Mouse (Mus musculus) adrenal gland, postnatal 36 days (tissue): ENCODE measurements around the gene Nmb. TPM values are rescaled to one million over a fixed set of nuclear protein-coding genes. Genes with fewer than 3 reads are reported as not detected.
"Not testable (repeated sequence)": the region's sequence is repeated elsewhere in the genome, so short reads cannot be mapped to it uniquely, and the experiment has no call there.

ENCODE experiments used
- DNase-seq, 2 experiments: peaks; one replicate each; pipeline ENCODE4 v3.0.0; 2021; ENCODE audit warnings: mixed read lengths in 1 of 2
- long read RNA-seq, 2 experiments: library from polyadenylated mRNA; stranded (forward); transcript quantifications; one replicate each; pipeline ENCODE4 v2.0.0; 2021; ENCODE audit warnings: borderline sequencing depth in 2 of 2
- total RNA-seq, 2 experiments: library from RNA; stranded (reverse); gene quantifications; 2 replicates each; pipeline ENCODE4 v1.2.3; 2021

Nmb gene
- total RNA-seq = 1 to 10 TPM; 2.6 to 3.3 TPM
- long read RNA-seq, experiment 1, partial matches to known transcripts = 0 of 1 reads
- long read RNA-seq, experiment 1, other reads (novel, unspliced or antisense) = 0 of 1 reads
- long read RNA-seq, experiment 2, partial matches to known transcripts = 0 of 1 reads
- long read RNA-seq, experiment 2, other reads (novel, unspliced or antisense) = 0 of 1 reads

DNA sequence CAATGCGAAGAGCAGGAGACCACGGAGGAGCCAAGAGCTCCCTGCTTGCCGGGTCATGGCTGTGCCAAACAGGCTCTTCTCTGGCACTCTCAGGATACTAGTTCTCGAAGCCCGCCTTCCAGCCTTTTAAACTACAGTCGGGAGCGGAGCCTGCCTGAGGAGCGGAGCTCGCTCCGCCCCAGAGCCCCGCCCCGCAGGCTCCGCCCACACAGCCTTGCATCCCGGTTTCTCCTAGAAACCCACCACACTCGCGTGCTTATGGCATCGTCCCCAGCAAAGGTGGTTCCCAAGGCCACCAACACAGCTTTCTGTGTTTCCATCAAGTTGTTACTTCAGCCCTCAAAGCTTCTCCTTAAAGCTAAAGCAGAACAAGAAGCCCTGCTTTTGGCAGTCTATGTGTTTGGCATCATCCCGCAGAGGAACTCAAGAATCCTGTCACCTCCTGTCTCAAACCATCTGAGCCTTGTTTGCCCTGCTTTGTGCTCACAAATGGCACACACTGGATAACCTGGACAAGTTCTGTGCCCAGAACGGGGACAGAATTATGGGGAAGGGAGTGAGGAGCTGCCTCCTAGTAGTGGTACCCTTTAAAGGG lies at the start of gene Nmb:
Gene Nmb (minus strand): TSS at position 156 of the 595 bp plus-strand sequence.
- peak; percentile 81 to 89 for DNase-seq

DNA sequence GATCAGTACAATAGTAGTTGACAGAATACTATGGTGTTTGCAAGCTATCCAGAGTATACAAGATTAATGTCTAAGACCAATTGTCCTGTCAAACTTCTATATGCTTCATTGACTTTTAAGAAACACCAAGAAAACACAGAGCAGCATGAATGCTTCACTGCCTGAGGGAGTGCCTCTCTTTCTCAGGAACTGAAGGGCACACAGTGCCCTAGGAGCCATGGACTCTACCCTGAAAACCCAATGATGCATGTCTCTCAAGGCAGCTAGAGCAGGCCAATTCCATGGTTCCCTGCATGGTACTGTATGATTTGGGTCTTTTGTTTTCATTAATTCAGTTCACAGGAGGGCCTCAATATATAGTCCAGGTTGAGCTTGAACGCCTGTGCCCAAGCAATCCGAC lies 49.4 kb upstream of the Nmb start:
- DNase-seq = no peak

DNA sequence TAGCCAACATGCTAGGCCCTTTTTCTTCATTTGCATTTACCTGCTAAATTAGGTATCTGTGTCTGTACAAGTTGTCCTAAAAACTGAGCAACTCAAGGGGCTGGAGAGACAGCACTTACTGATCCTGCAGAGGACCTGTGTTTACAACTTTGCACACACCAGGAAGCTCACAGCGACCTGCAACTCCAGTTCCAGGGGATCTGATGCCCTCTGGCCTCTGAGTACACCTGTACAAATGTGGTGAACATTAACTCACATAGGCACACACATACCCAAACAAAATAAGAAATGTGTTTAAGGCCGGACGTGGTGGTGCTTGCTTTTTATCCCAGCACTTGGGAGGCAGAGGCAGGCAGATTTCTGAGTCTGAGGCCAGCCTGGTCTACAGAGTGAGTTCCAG lies 47.3 kb upstream of the Nmb start:
- DNase-seq = no peak

DNA sequence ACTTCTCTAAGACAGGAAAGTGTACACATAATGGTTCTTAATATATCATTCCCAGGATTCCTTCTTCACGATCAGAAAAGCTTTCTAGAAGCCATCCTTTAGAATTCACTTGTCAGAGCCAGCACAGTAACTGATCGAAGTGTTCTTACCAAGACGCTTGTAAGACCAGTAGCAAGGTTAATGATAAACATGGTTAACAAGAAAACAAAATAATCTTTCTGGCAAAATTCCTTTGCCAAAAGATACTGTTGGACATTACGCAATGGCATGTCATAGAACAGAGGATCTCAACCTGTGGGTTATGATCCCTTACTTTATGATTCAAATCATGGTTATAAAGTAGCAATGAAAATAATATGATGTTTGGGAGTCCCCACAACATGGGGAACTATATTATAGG lies 46.6 kb upstream of the Nmb start:
- DNase-seq = no peak

DNA sequence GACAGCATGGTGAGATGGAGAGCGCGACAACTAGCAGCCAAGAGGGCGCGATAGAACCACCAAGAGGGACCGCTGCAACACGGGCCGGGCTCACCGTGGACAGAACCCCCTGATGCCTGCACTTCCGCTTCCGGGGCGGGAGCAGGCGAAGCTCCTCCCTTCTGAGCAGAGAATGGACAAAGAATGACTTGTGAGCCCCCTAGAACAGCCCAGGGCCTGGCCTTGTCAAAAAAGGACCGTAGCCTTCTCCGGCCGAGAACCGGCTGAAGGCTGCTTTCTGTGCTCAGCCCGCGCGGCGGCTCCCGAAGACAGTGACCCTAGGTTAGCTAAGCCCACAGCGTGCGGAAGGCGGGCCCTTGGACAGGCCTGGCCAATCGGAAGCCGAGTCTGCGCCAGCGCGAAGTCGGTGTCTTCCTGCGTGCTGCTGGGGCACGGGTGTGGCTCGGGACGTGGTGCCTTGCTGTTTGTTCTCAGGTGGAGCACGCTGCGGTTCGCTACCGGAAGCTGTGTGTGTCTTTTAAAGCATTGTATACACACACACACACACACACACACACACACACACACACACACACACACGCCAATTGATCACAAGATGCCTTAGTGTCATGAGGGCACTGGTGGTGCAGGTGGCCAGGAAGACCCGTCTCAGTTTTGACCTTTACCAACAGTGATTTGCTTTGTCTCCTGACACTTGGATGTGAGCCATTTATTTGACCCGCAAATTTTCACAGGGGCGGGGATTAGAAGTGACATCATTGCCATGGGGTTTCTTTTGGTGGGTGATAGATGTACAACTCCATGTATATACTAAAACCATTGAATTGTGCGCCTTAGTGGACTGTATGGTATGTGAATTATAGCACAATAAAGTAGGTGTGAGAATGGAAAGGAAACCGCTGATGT lies 42.8 kb upstream of the Nmb start, which contains the start of gene Sec11a:
Gene Sec11a (minus strand): TSS at position 336 of the 906 bp plus-strand sequence.
- peak; percentile 95 for DNase-seq

DNA sequence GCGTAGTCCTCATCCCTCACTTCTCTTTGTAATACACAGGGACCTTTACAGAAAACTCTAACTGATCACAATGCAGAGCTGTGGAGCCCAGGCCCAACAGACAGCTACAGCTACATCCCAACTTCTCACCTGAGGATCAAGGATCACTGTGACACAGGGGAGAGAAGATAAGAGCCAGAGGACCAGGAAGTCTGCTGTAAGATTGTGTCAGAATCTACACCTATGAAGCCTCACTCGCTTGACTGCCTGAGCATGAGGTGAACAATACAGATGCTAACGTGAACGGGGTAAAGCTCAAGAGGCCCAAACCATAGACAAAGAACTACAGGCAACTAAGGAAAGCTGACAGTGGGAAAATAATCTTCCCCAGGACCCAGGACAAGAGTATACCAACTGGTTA lies 34.9 kb upstream of the Nmb start:
- DNase-seq = no peak

DNA sequence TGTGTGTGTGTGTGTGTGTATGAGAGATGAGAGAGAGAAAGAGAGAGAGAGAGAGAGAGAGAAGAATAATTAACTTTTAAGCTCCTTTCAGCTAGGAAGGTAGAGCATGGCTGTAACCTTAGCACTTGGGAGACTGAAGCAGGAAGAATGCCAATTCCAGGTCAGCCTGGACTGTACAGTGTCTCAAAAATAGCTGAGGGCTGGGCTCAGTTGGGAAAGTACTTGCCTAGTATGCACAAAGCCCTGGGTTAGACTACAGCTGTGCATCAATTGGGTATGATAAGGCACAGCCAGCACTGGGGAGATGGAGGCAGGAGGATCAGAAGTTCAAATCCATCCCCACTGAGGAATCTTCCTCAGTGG lies 32.4 kb upstream of the Nmb start:
- DNase-seq = not testable (repeated sequence)

DNA sequence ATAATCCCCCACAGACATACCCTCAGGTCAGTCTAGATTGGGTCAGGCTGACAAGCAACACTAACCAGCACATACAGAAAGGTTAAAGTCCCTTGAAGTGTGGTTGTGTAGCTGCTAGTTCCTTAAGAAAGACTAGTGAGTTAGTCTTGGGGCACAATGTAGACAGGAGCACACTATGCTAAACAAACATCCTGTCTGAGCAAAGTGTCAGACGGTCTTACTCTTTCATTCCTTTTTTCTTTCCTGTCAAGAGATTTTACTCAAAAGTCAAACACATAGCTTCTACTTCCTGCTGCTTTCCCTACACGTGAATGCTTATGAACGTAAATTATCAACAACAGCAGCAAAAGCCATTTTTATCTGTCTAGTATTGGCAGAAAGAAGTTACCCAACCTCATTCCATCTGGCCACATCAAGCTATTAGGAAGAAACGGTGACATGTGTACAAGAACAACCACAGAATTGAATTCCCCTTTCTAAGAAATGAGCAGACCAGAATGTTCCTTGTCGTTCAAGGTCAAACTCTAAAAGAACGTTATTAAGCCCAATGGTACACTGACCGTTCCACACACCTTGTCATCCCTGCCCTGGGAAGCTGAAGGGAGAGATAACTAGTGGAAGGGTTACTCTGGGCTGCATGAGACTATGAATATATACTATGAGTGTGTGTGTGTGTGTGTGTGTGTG lies 31.9 kb upstream of the Nmb start:
- not testable (repeated sequence) for DNase-seq

DNA sequence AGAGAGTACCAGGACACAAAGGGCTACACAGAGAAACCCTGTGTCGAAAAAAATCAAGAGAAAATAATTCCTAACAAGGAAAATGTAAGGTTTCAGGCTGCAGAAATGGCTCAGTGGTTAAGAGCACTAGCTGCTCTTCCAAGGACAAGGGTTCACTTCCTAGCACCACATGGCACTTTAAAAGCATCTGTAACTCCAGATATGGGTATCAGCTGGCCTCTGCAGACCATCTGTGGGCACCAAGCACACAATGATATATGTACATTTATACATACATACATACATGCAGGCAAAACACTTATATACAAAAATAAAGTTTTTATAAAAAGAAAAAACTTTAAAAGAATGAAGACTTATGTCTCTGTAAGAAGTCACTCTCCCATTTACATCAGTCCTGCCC lies 31.0 kb upstream of the Nmb start:
- no peak for DNase-seq

DNA sequence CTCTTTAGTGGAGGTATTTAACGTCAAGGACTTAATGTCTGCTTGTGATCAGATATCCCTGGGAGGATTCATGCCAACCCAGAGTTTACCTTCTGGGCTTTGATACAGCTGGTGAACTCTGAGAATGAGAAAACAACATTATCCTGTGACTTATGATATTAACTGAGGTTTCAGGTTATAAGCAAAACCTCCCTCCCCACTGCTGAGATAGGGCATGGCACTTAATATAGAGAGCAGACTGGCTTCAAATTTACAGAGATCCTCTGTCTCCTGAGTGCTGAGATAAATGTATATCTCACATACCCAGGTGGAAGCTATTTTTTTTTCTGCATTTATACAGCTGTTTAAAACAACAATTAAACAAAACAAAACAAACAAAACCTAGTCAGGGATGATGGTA lies 27.9 kb upstream of the Nmb start:
- DNase-seq = no peak

DNA sequence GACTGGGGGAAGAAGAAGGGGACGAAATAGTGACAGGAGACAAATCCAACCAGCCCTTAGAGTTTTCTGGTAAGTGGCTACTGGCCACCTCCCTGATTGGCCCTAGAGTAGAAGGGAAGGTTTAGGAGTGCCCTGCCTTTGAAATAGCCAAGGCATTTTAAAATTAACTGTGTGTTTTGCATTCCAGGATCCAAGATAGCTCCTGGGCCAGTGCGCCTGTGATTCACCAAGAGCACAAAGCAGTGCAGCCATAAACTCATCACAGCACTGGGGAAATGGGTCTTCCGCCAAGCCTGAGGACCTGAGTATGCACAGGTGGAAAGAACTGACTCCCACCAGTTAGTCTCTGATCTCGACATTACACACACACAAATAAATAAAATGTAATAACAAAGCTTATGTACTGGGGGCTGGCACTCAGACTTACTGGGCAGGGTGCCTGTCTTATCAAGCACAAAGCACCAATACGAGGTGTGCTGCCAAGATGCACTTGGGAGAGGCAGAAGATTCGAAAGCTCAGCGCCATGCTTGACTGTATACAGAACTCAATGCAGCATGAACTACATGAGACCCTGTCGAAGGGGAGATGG lies 26.8 kb upstream of the Nmb start:
- no peak for DNase-seq

DNA sequence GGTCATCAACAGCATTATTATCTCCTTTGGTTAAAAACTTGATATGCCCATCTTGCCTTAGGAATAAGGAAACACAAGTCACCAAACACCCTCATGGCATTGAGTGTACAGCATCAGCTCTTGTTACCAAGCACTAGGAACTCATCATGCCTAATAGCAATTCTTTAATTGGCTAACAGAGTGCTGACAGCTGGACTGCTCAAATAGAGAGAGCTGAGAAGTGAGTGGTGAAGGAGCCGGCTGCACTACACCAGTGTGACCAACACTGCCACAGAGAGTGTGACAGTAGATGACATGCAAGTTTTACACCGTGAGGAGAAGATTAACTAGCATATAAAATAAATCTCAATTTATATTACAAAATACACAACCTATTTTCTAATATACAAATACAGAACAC lies 18.3 kb upstream of the Nmb start:
- no peak for DNase-seq

DNA sequence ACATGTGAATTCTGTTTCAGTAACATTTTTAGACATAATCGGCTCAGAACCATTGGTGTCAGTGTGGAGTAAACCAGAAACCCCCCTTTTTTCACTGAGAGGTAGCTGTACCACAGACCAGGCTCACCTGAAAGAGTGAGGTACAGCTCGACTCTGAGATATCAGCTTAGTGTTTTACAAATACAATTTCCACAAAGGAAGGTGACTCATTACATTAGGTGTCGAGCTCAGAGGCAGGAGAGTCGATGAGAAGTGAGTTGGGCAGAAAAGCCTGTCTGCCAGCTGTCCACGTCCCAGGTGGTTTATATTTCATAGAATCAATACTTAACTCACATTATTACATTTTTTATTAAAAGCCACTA lies 14.8 kb upstream of the Nmb start:
- DNase-seq = no peak

DNA sequence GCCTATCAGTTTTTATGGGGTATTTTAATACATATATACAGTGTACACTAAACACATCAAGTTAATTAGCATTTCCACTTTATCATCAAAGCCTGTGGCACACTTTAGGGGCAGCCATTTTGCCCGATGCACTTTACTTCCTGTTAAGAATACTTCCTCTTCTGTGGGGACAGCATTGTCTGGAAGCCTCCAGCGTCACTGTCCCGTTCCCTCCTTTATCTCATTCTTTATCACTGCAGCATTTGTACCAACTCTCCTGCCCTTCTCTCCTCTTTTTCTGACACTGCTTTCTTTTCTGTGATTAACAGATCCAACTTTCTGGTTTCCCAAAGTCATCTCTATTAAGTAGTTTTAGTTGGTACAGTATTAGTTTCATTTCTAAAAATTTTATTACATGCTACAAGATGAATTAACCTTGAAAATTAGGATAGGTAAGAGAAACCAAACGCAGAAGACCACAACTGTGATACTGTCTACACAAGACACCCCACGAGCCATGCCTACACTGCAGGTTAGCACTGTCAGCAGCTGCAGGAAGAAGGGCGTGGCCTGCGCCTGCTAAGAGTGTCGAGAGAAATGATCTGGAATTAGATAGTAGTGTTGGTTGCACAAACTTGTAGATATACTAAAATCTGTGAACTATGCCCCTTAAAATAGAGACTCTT lies 14.2 kb upstream of the Nmb start:
- DNase-seq = no peak

DNA sequence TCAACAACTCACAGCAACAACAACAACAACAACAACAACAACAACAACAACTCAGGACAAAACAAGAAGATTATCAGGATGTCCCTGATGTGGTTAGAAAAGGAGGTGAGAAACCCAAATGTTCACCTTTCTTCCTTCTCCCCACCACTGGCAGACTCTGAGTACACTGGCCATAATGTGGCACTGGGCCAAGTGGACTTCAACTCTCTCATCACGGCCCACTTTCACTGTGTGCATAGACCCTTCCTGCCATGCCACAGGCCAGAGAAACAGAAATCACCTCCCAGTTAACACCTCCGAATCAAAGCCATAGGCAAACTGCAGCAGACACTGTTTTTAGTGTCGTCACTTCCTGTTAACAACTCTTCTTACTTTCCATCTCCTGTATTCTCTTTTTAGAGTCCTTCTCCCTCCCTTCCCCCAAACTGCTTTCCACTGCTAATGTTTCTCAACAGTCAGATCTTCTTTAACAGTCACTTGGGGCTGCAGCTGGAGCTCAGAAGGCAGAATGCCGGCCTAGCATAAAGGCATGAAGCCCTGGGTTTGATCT lies 13.1 kb upstream of the Nmb start:
- DNase-seq = no peak

DNA sequence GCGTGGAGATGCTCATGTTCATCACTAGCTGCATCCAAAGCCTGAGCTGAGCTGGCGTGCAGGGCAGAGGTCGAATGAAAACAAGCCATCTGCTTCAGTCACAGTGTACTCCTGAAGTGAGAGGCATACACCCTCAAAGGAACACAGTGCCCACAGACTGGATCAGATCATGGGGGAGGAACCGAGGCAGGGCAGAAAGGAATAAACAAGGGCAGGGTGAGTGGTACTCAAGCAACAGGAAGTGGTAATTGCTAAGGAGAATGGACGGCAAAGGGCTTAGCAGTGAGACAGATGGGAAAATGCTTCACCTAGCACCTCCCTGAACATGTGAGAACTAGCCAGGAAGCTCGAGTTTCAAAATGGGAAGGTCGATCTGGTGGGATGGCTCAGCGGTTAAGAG lies 7.6 kb upstream of the Nmb start:
- no peak for DNase-seq

DNA sequence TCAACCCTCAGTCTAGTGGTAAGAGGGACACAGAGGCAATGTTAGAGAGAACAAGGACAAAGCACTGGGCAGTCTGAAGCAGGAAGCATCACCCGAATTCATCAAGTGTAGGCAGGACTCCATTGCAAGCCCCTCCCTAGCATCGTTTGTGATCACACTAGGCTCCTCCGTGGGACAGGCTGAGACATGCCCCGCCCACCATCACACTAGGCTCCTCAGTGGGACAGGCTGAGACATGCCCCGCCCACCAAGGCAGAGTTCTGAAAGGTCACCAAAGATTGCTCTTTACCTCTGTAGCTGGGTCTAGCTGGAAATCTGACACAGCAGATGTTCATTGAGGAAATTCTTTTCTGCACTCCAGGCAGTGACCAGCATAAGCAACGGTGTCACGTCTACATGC lies 6.2 kb upstream of the Nmb start:
- DNase-seq = no peak

DNA sequence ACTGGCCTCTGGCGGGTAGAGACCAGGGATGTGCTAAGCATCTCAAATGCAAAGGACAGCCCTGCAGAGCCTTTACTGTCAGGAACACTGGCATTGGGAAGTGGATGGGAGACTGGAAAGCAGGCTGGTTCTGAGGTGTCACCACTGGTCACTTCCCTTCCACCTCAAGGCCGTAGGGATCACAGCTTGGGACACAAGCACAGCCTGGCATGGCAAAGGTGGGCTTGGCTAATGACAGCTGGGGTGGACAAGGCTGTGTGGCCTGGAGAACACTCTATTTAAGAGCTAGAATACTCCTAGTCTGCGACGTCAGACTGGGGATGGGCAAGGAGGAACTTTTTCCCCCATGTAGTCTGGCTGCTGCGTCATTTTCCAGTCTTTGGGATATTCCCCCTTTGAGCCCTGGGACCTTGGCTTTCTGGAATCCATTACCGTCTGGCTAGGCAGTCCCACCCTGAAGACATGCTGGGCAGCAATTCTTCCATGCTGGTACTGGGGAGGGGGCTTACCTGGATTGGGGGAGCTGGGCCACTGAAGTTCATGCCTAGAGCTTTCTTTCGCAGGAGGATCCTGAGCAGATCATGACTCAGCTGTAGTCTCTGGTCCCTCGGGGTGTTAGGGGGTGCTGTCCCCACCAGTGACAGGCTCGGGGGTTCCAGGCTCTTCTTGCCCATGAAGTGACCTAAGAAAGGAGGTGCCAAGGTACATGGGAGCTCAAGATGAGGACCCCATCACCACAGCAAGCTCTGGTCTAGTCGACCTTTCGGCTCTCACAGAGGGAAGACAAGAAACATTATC lies 1.1 kb downstream of the Nmb start:
- no peak for DNase-seq

DNA sequence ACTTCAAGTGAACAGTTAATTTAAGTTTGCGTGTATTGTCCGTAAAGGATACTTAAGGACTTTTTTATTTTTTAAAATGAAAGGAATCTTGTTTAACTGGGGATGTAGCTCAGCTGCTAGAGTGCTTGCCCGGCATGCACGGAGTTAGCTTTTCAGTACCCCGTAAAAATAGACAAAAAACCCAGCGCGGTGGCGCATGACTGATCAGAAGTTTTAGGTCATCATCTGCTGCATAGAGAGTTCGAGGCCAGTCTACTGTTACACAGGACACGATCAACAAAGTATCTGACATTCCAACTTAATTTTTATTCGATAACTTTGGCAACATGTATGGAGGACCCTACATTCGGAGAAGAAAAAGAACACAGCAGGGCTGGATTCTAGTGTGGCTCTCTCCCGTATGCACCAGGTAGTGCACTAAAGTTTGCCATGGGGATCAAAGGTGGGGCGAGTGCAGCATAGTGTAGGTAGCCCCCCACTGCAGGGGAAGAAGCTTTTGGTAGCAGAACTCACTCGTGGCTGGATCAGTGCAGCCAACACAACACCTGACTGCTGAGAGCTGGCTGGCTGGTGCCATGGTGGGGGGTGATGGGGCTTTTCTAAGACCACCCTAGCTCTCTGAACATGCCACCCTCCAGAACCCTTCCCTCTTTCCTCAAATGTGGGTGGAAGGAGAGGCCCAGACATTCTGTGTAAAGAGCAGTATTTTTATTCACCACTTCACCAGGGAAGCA lies 3.2 kb downstream of the Nmb start:
- DNase-seq = no peak

DNA sequence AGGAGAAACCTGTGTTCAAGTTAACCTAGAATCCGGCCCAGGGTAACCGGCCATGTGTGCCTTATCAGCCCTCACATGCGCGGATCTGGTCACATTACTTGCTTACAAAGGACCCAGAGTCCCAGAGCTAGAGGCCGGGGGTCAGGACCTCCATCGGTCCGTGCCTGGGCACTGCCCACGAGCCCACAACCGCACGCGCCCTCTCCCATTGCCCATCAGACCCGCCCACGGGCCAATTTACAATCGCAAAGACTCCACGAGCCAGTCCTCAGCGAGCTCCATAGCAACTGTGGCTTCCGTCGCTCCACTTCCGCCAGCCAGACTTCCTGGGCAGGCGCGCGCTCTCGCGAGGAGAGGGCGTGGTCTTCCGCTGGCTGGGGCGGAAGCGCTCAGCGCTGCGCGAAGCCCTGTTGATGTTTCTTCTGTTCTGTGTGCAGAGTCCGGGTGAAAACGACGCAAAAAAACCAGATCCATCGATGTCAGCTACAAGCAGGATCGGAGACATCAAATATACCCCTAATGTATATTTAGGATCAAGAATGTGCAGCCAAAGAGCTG lies 3.9 kb downstream of the Nmb start, which contains the start of gene Wdr73:
Gene Wdr73 (minus strand): TSS at position 326 of the 558 bp plus-strand sequence.
- peak; percentile 95 to 96 for DNase-seq
